Mouse (Mus musculus) neural tube, embryonic 10.5 days (tissue): ENCODE measurements around the gene Washc1.
"Not testable (repeated sequence)": the region's sequence is repeated elsewhere in the genome, so short reads cannot be mapped to it uniquely, and the experiment has no call there.

Source experiments
- DNase-seq: peaks from one replicate; pipeline ENCODE4 v3.0.0-alpha.2; 2017; ENCODE audit warnings: low spot score; ENCODE audit errors: extremely low spot score

Gene Washc1

DNA sequence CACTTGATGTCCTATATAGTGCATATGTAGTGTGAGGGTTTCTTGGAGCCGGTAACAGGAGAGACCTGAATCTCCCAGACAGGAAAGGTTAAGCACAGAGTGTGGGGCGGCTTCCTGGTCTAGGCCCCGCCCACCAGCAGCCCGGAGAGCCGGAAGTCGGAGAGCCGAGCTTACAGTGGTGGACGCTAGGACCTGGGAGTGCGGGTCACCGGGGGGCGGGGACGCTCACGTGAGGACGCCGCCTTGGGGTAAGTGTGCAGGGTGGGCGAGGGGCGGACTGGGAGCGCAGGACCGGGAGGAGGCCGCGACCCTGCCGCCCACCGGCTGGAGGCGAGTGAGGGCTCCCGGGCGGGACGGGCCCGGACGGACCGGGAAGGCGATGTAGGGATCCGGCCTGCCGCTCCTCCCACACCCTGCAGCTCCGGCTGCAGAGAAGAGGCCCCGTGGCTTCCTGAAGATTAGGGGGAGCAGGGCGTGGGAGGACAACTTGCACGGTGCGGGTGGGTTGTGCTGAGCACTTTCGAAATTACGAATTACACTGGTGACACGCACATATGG lies at the start of gene Washc1:
Gene Washc1, plus strand, starts transcription at position 144 of the 558 bp plus-strand sequence.
- DNase-seq, result peak; percentile 94

DNA sequence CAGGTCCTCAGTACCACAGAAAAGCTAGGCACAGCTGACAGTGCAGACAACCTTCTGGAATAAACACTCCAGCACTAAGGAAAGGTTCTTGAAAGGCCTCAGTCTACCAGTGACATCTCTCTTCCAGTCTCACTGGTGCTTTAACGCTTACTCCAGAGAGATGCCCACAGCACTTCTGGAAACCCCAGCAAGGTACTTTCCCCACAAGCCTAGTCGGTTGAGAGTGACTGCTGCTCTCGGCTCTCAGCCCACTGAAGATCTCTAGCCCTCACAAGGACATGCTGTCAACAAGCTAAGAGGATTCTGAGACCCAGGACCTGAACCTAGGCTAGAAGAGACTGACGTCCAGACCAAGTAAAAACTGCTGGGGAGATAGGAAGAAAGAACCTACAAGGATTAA lies 46.2 kb upstream of the Washc1 start:
- no peak for DNase-seq

DNA sequence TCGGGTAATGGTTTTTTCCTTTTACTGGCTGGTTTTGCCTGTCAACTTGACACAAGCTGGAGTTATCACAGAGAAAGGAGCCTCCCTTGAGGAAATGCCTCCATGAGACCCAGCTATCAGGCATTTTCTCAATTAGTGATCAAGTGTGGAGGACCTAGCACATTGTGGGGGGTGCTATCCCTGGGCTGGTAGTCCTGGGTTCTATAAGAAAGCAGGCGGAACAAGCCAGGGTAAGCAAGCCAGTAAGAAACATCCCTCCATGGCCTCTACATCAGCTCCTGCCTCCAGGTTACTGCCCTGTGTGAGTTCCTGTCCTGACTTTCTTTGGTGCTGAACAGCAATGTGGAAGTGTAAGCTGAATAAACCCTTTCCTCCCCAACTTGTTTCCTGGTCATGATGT lies 42.3 kb upstream of the Washc1 start:
- not testable (repeated sequence) for DNase-seq

DNA sequence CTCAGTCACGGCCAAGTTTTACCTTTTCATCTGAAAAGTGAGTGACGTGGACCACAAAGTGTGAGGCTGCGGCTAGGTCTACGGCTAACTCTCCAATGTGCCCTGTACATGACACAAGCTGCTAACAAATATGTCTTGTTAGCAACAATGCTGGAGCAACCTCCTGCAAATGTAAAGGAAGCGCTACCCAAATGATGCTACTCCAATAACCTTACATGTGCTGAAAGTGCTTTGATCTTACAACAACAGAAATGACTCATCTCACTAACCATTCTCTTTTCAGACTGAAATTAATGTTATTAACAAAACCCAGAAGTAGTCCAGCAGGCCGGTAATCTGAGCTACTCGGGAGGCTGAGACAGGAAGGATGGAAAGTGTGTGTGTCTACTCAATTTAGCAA lies 37.4 kb upstream of the Washc1 start:
- DNase-seq, result no peak

DNA sequence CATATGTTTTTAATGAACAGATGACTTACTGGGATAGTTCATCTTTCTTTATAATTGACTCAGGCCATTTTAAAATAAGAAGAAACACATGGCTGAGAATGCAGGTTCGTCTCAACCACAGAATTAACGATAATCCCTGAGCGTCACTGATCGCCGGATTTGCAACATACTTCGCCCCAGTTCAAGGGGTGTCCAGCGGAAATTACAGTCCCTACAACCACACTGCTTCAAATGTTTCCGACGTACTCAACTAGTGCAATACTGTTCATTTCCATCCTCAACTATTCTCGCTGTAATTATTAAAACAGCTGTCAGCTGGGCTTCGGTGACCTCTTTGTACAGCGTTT lies 35.5 kb upstream of the Washc1 start:
- DNase-seq, result no peak

DNA sequence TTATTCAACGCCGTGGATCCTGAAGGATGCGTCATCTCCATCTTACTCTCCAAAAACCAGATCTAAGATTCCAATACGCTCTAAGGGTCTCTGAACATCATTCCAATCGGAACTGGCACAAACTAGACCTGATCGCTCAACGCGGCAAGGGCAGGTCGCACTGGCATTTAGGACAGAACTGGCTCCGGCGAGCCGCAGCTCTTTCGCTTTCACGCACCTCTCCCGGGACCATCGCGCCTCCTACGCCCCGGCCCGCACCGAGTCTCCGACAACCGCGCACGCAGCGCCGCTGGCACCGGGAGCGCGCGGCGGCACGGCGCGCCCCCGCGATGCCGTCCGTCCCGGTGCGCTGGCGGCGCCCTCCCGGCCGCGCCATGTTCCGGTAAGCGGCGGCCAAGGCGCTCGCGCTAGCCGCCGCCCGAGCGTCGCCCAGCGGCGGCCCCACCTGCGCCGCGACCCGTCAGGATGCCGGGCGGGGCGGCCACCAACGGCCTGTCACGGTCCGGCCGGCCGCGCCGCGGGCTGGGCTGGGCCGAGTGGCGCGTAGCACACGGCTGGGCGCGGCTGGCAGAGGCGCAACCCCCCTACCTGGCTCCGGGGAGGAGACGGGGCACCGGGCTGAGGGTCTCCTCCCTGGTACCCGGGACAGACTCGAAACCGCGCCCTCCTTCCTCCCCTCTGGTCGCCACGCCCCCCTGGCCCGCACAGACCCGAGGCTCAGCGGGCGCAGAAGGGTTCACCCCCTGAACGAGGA lies 35.0 kb upstream of the Washc1 start:
- peak; percentile 61 for DNase-seq

DNA sequence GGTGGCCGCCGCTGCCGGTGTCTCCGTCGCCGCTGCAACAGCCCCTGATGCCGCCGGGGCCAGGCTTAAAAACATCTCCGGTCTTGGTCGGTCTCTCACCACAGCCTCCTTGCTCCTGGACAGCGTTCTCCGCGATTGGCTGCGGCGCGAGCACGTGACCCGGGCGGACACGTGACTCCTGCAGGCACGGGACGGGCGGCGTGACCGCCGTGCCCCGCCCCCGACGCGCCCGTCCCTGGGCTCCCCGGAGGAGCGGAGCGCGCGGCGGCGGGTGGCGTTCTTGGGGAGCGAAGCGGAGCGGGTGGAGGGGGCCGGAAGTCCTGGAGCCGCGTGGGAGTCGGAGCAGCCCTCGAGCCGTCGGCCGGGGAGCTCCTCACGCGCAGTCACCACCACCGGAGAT lies 34.4 kb upstream of the Washc1 start, which contains the start of gene Ankrd12:
Gene Ankrd12, minus strand, starts transcription at position 156 of the 400 bp plus-strand sequence.
- DNase-seq, result peak; percentile 96

DNA sequence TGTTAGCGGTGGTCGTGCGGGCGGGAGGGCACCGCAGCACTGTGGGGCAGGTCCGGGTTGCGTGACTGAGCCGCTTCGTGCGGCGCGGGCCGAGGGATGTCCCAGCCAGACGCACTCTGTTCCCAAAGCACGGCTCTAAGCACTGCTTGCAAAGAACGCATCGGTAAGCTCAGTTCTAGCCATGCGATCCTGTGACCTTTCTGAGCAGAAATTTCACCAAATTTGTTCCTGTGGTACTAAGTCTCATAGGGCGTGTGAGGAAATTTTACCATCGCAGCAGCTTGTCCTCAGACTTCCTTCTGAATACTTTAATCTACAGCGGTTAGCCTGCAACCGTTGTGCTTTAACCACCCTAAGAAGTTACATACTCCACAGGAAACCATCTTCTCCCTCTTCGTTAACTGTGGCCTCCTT lies 33.9 kb upstream of the Washc1 start:
- DNase-seq, result no peak

DNA sequence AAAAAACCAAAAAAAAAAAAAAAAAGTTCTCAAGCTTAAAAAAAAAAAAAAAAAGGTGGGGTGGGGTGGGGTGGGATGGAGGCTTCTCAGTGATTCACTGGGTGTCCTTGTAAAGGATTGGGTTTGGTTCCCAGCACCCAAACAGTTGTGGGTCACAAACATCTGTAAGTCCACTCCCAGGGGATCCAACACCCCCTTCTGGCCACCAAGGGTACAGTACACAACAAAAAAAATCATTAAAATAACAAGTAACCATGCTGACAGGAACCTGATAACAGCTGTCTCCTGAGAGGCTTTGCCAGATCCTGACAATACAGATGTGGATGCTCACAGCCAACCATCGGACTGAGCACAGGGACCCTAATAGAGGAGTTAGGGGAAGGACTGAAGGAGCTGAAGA lies 26.9 kb upstream of the Washc1 start:
- DNase-seq, result no peak

DNA sequence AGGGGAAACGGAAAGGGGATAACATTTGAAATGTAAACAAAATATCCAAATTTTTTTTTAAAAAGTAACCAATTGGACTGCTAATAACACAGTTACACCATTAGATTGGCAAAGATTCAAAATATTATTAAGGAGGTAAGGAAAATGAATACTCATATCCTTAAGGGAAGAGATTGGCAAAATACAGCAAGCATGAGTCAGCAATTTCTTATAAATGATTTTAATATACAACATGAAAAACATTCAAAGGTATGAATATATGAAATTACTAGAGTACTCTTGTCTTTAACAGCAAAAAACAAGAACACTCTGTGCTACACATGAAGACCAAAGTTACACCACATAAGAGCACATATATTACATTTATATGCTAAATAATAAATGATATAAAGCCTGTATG lies 26.3 kb upstream of the Washc1 start:
- DNase-seq, result no peak

DNA sequence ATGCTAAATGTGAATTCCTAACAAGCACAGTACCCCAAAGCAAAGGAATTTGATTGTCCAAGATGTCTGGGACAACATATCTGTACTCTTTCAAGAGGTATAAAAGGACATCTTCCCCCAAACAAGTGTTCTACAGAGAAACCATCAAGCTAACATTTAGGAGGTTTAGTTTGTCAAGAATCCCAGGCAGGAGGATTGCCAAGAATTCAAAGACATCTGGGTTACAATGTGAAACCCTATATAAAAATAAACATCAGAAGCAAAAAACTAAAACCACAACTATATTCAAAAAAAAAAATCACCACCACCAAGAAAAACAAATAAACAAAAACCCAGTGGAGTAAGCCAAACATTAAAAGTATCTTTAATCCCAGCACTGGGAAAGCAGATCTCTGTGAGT lies 21.1 kb upstream of the Washc1 start:
- no peak for DNase-seq

DNA sequence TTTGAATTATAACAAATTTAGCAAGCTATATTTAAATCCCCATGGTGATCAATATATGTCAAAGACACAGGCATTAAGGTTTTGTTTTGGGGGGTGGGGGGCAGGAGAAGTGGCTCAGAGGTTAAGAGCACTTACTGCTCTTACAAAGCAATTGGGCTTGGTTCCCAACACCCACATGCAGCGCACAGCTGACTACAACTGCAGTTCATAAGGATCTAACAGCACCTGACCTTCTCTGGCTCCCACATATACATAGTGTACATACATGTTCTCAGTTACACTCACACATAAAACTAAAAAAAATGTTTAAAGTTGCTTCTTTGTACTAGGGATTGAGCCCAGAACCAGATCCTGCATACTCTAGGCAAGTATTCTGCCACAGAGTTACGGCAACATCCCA lies 20.0 kb upstream of the Washc1 start:
- no peak for DNase-seq

DNA sequence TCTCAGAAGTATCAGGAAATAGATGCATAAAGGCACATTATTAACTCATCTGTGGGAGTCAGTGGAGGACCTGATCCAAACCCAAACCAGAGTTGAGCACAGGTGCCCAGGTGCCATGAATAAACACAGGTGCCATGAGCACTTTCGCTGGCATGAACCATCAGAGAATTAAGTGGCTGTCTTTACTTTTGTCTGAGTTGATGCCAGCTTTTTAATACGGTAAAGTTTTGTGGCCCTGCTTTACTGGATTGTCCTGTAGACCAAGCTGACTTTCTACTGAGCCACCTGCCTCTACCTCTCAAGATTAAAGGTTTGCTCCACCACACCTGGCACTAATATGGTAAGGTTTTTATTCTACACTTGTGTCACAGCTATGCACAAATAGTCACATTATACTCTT lies 19.3 kb upstream of the Washc1 start:
- DNase-seq, result no peak

DNA sequence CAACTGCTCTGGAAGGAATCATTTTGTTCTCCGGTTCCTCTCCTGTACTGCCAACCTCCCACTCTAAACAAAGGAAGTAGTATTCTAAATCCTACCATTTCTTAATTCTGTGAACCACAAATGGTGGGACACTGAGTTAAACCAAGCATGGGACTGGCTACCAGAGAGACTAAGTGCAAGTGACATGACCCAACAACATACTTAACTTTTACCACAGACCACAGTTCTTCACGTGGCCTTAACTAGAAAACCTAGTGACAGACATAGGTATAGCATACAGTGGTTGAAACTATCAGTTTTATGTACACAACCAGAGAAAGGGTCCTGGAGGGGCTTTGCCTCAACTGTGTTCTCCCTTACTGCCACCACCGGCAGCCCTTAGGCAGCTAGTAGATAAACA lies 18.7 kb upstream of the Washc1 start:
- no peak for DNase-seq

DNA sequence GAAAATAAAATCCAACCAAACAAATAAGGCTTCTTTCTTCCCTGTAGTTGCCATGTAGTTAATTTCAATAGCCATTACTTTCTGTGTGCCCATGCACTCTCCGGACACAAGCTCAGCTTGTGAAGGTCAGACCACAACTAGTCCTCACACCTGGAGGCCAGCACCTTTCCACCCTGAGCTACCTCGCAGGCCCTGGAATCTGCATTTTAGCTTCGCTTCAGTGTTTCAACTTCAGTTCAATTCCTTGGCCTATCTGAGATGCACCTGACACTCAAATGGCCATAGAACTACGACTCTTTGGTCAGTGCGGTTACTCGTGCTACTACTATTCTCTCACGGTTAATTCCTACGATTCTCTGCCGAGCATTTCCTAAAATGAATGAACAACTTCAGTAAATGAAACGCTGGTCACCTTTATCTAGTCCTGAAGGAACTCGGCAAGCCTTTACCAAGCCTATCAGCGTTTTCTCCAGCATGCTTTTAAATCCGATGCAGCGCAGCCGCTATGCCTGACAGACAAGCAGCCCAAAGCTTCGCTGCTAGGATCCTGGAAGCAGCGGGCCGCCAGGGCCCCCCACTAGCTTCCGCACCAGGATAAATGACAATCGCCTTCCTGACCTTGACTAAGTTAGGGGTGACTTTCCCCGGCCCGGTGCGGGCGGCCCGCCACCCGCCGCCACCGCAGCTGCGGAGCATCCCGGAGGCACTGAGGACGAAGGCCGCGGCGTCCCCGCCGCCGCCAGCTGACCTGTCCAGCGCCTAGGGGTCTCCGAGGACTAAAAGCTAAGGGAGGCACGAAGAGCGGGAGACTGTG lies 10.6 kb upstream of the Washc1 start:
- peak; percentile 34 for DNase-seq

DNA sequence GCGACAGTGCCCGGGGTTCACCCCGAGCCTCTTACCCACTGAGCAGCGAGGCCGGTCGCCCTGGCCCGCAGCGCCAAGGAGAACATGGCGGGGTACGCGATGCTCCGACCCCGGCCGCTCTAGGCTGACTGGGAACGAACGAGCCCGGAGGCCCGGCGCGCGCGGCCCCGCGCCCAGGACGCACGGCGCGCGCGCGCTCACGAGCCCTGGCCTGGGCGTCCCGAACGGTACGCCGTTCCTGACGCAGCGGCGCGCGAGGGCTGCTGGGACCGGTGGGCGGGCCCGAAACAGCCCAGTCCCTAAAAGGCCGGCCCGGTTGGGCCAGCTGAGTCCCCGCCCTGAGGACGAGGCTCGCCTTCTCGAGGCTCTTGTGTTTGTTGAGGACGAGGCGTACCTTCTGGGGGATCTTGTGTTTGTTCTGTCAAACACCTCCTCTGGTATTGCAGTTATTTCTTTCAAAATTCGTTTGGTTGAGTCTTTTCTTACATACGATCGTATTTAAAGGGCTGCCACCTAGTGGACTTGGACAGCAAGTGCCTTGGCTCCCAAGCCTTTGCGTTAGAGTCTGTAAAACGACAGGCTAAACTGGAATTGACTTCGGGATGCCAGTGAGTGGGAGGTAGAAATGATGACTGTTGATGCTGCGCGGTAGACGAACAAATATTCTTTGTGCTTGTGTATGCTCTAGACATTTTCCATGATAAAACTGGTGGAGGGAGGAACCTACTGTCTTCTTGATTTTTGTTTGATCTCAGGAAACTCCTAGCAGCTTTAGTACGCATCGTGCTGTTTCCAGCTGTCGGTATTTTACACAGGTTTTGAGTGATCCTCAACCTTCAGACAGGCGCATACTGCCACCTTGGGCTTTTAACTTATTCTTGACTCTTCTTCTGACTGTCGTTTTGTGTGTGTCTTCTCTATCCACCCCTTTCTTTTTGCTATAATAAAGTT lies 9.7 kb upstream of the Washc1 start, which contains the start of gene Ndufv2:
Gene Ndufv2, minus strand, starts transcription at position 180 of the 951 bp plus-strand sequence.
- DNase-seq, result peak; percentile 97

DNA sequence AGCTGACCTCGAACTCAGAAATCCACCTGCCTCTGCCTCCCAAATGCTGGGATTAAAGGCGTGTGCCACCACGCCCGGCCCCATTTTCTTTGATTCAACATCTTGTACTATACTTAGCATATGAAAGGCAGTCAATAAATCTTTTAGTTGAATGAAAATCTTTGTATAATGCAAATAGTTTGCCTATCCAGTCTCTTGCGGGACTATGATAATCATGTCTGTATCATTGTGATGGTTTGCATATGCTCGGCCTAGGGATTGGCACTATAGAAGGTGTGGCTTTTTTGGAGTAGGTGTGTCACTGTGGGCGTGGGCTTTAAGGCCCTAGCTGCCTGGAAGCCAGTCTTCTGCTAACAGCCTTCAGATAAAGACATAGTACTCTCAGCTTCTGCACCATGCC lies 7.3 kb upstream of the Washc1 start:
- no peak for DNase-seq

DNA sequence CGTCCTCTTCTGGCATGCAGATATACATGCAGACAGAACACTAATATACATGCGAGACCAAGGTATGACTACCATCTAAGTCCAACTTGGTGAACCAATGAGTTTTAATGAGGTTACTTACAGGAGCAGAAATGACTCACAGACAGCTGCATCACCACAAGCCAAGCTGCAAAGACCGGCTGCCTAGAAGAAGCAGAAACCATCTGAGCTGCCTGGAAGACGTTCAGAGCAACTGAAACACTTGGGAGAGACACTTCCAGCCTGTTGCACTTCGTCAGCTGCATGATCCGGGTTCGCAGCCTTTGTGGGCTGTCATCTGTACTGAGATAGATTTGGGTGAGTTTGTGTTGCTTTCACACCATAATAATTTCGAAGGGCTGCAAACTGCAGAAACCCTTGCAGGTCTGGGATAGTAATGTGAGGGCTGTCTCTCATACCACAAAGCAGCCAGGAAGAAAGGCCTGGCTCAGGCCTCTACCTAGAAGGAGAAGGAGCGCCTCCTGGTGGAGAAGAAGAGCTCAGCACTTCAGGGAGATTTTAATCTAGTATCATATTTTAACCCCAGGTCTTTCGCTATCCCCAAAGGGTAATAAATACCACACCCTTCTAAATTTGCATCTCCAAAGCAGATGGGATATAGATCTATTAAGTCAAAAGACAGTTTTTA lies 4.6 kb upstream of the Washc1 start:
- peak; percentile 63 for DNase-seq

DNA sequence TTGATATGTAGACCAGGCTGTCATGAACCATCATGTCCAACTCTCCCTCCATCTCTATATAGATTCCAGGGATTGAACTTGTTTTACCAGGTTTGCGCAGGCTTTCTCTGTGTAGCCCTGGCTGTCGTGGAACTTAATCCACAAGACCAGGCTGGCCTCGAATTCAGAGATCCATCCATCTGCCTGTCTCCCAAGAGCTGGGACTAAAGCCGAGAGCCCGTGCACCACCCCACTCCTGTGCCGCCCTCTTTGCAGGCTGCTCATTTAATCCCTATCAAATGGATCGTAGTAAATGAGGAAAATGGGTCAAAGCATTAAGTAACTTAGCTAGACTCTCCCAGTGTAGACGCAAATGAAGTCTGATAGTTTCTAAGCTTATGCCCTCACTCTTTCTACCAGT lies 3.9 kb upstream of the Washc1 start:
- no peak for DNase-seq

DNA sequence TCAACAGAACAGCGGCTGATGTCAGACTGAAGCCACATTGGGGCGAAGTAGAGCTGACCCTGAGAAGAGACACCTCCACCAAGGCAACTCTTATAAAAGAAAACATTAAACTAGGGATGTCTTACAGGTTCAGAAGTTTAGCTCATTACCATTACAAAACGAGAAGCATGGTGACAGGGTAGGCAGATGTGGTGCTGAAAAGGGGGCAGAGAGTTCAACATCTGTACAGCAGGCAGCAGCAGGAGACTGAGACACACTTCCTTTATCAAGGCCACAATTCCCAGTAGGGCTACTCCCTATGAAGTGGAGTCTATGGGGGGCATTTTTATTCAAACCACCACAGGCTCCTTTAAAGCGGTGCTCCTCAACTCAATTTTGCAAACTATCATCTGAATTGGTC lies 3.1 kb upstream of the Washc1 start:
- DNase-seq, result no peak

DNA sequence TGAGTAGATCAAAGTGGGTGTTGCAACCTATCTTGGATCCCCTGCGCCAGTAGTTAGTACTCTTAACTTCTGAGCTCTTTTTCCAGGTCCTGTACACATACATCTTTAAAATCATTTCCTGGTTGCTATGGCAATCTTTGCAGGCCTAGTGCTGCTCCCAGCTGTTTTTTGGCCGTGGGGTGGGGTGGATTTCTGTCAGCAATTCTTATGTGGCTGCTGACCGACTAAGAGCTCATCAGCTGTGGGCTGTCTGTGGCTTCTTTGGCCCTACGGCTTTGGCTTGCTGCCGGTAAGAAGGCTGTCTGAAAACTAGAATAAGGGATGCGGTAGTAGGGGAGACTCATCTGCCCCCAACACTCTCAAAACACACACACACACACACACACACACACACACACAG lies 599 bp upstream of the Washc1 start:
- no peak for DNase-seq
